Mouse (Mus musculus) MEL (cell line): ENCODE data around the gene Macc1.

Experiments used
- CTCF ChIP-seq, 3 experiments: IDR thresholded peaks in 2 of 3; conservative IDR thresholded peaks in 1 of 3; 2 replicates each; pipeline ENCODE4 v1.5.1; 2011 to 2012; ENCODE audit warnings: low read length in 3 of 3, low read depth in 2 of 3, mild to moderate bottlenecking in 2 of 3, improper control_type of control experiment in 1 of 3, inconsistent platforms in 1 of 3, mixed read lengths in 1 of 3, moderate library complexity in 1 of 3; ENCODE audit not compliant: control insufficient read depth in 1 of 3, insufficient read depth in 1 of 3, poor library complexity in 1 of 3, severe bottlenecking in 1 of 3
- EP300 ChIP-seq, 2 experiments: IDR thresholded peaks; 2 replicates each; pipeline ENCODE4 v1.6.1; 2011; ENCODE audit warnings: improper control_type of control experiment in 2 of 2, low read length in 2 of 2, low read depth in 1 of 2, mild to moderate bottlenecking in 1 of 2
- MEF2A ChIP-seq: IDR thresholded peaks from 2 replicates; pipeline ENCODE4 v1.6.1; 2014; ENCODE audit warnings: low read depth, mild to moderate bottlenecking, inconsistent platforms, low read length, improper control_type of control experiment; ENCODE audit not compliant: poor library complexity, insufficient replicate concordance, severe bottlenecking; ENCODE audit errors: extremely low read depth
- POLR2A ChIP-seq, 2 experiments: IDR thresholded peaks; 2 replicates each; pipeline ENCODE4 v1.6.1; 2011 to 2012; ENCODE audit warnings: low read length in 2 of 2, mild to moderate bottlenecking in 2 of 2, control low read depth in 1 of 2, improper control_type of control experiment in 1 of 2, low read depth in 1 of 2, moderate library complexity in 1 of 2; ENCODE audit not compliant: control insufficient read depth in 1 of 2, insufficient read depth in 1 of 2, poor library complexity in 1 of 2
- POLR2AphosphoS2 ChIP-seq: IDR thresholded peaks from 2 replicates; pipeline ENCODE4 v1.6.1; 2011; ENCODE audit warnings: low read length, improper control_type of control experiment
- ZNF384 ChIP-seq: IDR thresholded peaks from 2 replicates; pipeline ENCODE4 v1.6.1; 2012; ENCODE audit warnings: low read depth, mild to moderate bottlenecking, inconsistent platforms, low read length, improper control_type of control experiment

DNA sequence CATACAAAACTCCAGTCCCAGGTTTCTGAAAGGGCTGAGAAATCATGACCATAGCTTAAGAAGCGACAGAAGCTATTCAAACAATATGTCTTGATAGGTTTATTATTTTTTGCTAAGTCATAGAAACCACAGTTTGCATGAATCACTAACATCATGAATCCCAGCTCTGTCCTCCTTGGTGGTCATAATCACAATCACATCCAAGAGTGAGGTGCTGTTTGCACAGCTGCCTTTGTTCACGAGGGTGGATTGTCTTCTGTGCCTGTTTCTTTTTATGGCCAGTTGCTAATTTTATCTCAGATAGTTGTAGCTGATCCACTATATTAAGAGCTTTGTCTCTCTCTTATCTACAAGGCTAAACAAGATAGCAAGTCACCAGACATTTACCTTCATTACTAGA, 72.6 kb downstream of the Macc1 start:
- no peak for TF ChIP-seq ZNF384
- no peak for TF ChIP-seq CTCF (IDR thresholded peaks at IDR 0.05 in 2 of 3, conservative IDR thresholded peaks at IDR 0.05 in 1 of 3; ENCODE audit: control insufficient read depth in 1 of 3, insufficient read depth in 1 of 3, low read depth in 2 of 3, low read length in 3 of 3, poor library complexity in 1 of 3, severe bottlenecking in 1 of 3)
- no peak for TF ChIP-seq POLR2A (IDR thresholded peaks at IDR 0.05; ENCODE audit: control insufficient read depth in 1 of 2, insufficient read depth in 1 of 2, low read depth in 1 of 2, low read length in 2 of 2, poor library complexity in 1 of 2)
- TF ChIP-seq MEF2A = no peak
- no peak for TF ChIP-seq EP300 (IDR thresholded peaks at IDR 0.05; ENCODE audit: low read depth in 1 of 2, low read length in 2 of 2)
- TF ChIP-seq POLR2AphosphoS2 = no peak
